Mouse (Mus musculus) Patski (cell line): ENCODE data around the gene Vmn1r208. TPM values are rescaled to one million over a fixed set of nuclear protein-coding genes. Genes with fewer than 3 reads are reported as not detected.
"Not testable (repeated sequence)": the region's sequence is repeated elsewhere in the genome, so short reads cannot be mapped to it uniquely, and the experiment has no call there.

ENCODE experiments used
- ATAC-seq: fragments of 100-300 bp; one replicate; pipeline ENCODE4 v1.8.0; 2021
- CTCF ChIA-PET: fragments of 350-600 bp; sonication (Branson Sonifier 250); formaldehyde crosslinking; loops from one replicate; lab custom pipeline; 2022; ENCODE audit warnings: inconsistent platforms; lab: Charles Lee
- POLR2A ChIA-PET: fragments of 350-600 bp; sonication (Branson Sonifier 250); formaldehyde crosslinking; loops from one replicate; lab custom pipeline; 2022; ENCODE audit warnings: antibody characterized with exemption, inconsistent platforms; lab: Charles Lee
- DNase-seq: peaks from one replicate; pipeline ENCODE4 v3.0.0-alpha.2; 2011; ENCODE audit warnings: low read depth, low spot score
- H3K27me3 ChIP-seq: fragments of 371-371 bp; one replicate; pipeline ENCODE4 v1.5.1; 2021
- CTCF ChIP-seq: fragments of 100-300 bp; IDR thresholded peaks from one replicate; pipeline ENCODE4 v1.5.1; 2021
- in situ Hi-C: fragments of 300-500 bp; cut with MboI; formaldehyde crosslinking; loops from 3 replicates; pipeline ENCODE4 v1.11.1; 2018; ENCODE audit warnings: low pct_unique_long_range_greater_than_20kb, mixed read lengths
- polyA plus RNA-seq: library from polyadenylated mRNA; unstranded; gene quantifications from one replicate; pipeline ENCODE4 v1.2.3, GENCODE M21; 2021

Gene Vmn1r208
- polyA plus RNA-seq: not detected

DNA sequence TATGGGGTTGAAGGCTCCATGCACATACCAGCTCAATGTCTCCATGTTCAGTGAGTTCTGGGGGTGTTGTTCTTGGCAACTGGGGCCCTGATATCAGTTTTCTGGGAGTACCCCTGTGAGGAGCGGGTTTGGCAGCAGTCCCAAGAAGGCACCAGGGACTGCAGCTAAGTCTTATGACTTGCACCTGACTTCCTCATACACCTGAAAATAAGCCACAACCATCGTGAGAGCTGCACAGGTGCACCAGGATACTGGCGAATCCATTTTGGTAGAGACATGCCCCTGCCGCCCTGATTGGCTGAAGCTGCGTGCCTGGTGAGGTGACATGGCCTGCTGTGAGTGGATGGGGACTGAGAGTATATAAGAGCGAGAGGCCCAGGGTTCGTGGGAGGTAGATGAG lies at the start of gene Vmn1r208:
TSS of gene Vmn1r208 (minus strand) at position 101 of the 400 bp plus-strand sequence.
- in situ Hi-C loops, CTCF ChIA-PET, POLR2A ChIA-PET, DNase-seq, ATAC-seq, H3K27me3 ChIP-seq: not testable (repeated sequence)

DNA sequence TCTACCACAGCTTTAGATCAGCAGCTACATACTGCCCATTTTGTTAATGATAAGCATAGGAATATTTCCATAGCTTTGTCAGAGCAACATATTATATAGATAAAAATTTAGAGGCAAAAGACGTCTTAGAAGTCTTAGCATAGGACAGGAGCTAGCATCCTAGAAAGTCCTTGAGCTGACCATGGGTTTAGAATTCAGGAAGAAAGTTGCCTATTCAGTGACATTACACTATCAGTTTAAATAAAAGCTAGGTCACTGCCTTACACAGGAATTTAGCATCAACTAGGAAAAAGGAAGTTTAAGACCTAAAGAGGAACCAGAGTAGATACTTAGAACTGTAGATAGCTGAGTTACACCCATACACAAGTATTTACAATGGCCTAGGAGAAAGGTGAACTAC lies 44.4 kb upstream of the Vmn1r208 start:
- ATAC-seq, in situ Hi-C loops, CTCF ChIA-PET, DNase-seq, POLR2A ChIA-PET, H3K27me3 ChIP-seq: not testable (repeated sequence)

DNA sequence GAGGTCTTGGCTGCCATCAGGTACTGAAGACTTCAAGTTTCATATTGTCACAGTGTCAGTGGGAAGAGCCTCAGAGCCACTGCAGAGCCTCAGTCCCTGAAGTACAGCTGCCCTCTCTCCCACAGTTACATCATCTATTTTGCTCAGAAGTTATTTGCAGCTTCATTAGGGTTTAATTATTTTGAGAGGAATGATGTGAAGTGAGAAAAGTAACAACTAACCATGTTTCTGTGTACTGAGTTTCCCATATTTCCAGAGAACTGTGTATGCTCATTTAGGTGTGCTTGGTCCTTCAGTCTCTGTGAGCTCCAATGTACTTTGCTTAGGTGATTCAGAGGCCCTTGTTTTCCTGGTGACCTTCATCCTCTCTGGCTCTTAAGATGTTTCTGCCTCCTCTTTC lies 32.4 kb upstream of the Vmn1r208 start, which contains the start of gene Vmn1r209:
TSS of gene Vmn1r209 (minus strand) at position 101 of the 400 bp plus-strand sequence.
- POLR2A ChIA-PET, ATAC-seq, DNase-seq, CTCF ChIA-PET, in situ Hi-C loops, H3K27me3 ChIP-seq: not testable (repeated sequence)

DNA sequence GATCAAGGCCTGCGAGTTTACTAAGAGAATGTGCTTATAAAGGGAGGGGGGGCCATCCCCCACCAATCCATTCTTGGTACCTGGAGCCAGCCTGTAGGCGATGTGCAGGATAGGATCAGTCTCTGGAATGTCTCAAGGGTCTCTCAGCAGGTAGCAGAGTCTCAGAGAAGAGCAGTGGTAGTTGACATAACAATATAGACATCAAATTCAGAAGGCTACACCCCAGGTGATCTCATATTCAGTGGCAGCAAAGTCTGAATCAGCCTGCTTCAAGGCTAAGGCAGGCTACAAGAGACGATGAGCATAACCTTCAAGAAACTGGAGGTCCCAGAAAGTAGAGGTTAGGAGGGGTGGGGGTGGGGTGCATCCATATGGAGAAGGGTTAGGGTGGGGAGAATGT lies 10.9 kb upstream of the Vmn1r208 start:
- ATAC-seq, DNase-seq, POLR2A ChIA-PET, in situ Hi-C loops, H3K27me3 ChIP-seq, CTCF ChIA-PET: not testable (repeated sequence)

DNA sequence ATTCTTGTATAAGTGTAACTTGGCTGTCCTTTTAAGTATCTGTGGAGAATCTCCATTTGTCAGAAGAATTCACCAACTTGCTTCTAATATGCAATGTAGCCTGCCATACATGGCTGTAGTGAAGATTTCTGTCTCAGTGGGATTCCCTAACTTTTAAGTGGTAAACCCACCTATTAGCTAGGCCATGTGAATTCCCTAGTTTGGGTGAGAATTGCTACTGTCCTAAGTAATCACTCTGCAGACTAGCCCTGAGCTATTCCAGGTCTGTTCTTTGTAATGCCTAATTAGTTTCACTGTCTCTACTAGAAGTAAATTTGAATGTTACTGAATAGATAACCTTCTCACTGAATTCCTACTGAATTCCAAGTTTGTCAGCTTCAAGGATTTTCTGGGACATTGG lies 7.0 kb upstream of the Vmn1r208 start:
- DNase-seq, POLR2A ChIA-PET, in situ Hi-C loops, ATAC-seq, CTCF ChIA-PET, H3K27me3 ChIP-seq: not testable (repeated sequence)

DNA sequence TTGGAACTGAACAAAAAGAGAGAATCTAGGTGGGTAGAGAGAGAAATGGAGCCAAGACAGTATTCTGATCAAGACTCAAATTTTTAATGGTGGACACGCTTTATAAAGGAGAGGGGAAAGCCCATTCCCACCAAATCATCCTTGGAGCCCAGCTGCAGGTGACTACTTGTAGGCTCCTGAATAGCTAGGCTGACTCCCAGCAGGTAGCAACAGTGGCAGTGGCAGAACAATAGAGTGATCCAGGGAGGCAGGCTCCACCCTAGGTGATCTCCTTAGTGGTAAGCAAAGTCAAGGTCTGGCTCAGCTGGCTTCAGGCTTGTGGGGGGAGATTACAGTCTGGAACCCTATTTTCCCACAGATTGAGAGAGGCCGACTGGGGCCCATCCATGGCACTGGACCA lies 5.6 kb downstream of the Vmn1r208 start:
- CTCF ChIA-PET, in situ Hi-C loops: not testable (repeated sequence)

DNA sequence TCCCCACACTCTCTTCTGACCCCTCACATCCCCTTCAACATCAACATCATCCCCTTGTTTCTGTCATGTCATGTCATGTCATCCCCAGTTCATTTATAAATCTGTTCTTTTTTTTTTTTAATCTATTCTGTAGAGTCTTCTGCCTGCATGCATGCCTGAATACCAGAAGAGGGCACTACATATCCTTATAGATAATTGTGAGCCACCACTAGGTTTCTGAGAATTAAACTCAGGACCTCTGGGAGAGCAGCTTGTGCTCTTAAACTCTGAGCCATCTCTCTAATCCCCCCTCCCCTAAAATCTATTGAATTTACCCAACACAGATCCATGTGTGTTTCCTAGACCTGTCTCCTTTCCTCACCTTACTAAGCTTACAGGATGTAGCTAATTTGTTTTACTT lies 29.7 kb downstream of the Vmn1r208 start:
- DNase-seq: no peak
- CTCF ChIA-PET: no interaction called here

More for the DNA sequence above, 5.6 kb downstream of the Vmn1r208 start:
- POLR2A ChIA-PET, ATAC-seq, DNase-seq, H3K27me3 ChIP-seq: not testable (repeated sequence)

DNA sequence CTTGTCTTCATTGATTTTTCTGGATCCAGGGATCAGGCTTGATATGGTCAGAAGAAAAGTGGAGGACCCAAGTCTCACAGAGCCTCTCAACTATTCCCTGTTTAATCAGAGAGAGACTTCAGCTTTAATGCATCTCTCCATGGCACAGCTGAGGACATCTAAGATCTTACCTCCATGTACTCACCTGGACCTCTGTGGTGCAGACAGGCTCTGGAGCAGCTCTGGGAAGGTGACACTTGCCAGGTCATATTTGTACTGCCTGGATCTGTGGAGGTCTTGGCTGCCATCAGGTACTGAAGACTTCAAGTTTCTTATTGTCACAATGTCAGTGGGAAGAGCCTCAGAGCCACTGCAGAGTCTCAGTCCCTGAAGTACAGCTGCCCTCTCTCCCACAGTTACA lies 47.7 kb downstream of the Vmn1r208 start, which contains the start of gene Vmn1r207-ps:
TSS of gene Vmn1r207-ps (minus strand) at position 101 of the 400 bp plus-strand sequence.
- POLR2A ChIA-PET, DNase-seq, H3K27me3 ChIP-seq, CTCF ChIA-PET, ATAC-seq: not testable (repeated sequence)
- in situ Hi-C loops: loop anchor here (25.0 kb wide), 2 partner anchors 108 to 683 kb away; partner anchors contain the start of genes Abt1 and Vmn1r210

More for the DNA sequence above, 29.7 kb downstream of the Vmn1r208 start:
- ATAC-seq: no peak
- POLR2A ChIA-PET: no interaction called here
- no peak for TF ChIP-seq CTCF
- no peaks in the 10 kb centered on the region for H3K27me3 ChIP-seq
- in situ Hi-C loops: loop anchor here (25.0 kb wide), 2 partner anchors 90 to 665 kb away; partner anchors contain the start of genes Abt1 and Vmn1r210

Other genes with a start within 250 kb of the Vmn1r208 start
- gene Vmn1r204, start 224.2 kb downstream of the Vmn1r208 start, polyA plus RNA-seq: not detected
- not detected for gene Vmn1r205, start 184.4 kb downstream of the Vmn1r208 start, polyA plus RNA-seq
- not detected for gene Vmn1r206, start 153.1 kb downstream of the Vmn1r208 start, polyA plus RNA-seq
- not detected for gene Vmn1r207-ps, start 47.8 kb downstream of the Vmn1r208 start, polyA plus RNA-seq
- not detected for gene Vmn1r209, start 32.3 kb upstream of the Vmn1r208 start, polyA plus RNA-seq
- not detected for gene Vmn1r210, start 53.9 kb upstream of the Vmn1r208 start, polyA plus RNA-seq
- not detected for gene Vmn1r211, start 80.2 kb upstream of the Vmn1r208 start, polyA plus RNA-seq
- gene Vmn1r212, start 106.8 kb upstream of the Vmn1r208 start, polyA plus RNA-seq: not detected
- not detected for gene Vmn1r213, start 230.3 kb upstream of the Vmn1r208 start, polyA plus RNA-seq